Mouse (Mus musculus): ENCODE measurements around the gene Ppil2. TPM values are rescaled to one million over a fixed set of nuclear protein-coding genes. Genes with fewer than 3 reads are reported as not detected.

Ppil2 gene
- polyA plus RNA-seq, 1 experiment from 2014 or later = 82.2 TPM

DNA sequence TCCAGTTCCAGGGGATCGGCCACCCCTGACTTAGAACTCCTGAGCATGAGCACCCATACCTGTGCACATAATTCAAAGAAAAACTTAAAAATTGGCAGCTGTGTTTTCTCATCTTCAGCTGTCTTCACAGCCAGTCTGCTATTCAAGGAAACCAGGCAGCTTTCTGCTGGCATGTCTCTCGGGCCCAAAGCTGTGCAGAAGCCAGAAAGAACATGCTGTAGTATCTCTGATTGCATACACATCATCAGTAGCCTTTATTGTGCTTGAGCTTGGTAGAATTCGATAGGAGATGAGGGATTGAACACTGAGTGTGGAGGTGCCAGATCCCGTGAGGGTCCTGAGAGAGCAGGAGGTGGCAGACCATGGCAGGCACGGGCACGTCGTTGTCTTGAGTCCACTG, 38.1 kb downstream of the Ppil2 start:
- Histone ChIP-seq H3K4me2 (replicated peaks; ENCODE audit: low read depth, low read length) (no peak overlapping the region), H3K9me3 (ENCODE audit: low read length) (no peaks in the 10 kb centered on the region), H3K27me3 (replicated peaks; ENCODE audit: insufficient read depth, low read length) (no peaks in the 10 kb centered on the region), H3K27ac (ENCODE audit: low read length) (no peak overlapping the region), H3K4me1 (ENCODE audit: insufficient read depth, low read depth, low read length) (peaks cover 4% of the 10 kb centered on the region; the same call in 1 of the 2 replicates), H3K36me3 (ENCODE audit: insufficient read depth, low read length) (no peaks in the 10 kb centered on the region), H3K9ac (replicated peaks; ENCODE audit: low read depth) (no peak overlapping the region), H3K4me3 (ENCODE audit: low read depth, low read length) (no peak overlapping the region)
- ATAC-seq = no peak
- 84% methylated on average over 7 of the region's 7 CpGs for WGBS
- DNase-seq (ENCODE audit: low spot score) = no peak
- TF ChIP-seq EP300 (IDR thresholded peaks at IDR 0.05) (no peak), CTCF (IDR thresholded peaks at IDR 0.05) (no peak)

DNA sequence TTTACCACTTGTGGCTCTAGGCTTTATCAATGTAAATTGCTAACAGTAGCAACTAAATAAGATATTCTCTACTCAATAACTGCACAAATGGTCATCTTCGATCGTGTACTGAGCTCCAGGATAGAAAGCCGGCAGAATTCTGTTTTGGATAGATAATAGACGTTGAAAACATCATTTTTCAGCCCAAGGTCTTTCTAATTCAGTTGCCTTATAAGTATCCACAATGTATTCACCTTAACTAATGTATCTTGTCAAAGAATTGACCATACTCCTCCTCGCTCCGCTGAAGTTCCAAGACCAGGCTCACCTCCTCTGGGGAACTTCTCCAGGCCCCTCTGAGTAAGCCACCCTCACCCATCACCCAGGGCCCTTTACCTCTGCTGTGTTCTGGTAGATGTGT, 40.3 kb downstream of the Ppil2 start:
- DNase-seq (ENCODE audit: low spot score) (no peak), ATAC-seq (no peak)
- Histone ChIP-seq H3K27ac (ENCODE audit: low read length) (no peak overlapping the region), H3K4me2 (replicated peaks; ENCODE audit: low read depth, low read length) (peak overlapping the region; percentile 93), H3K36me3 (ENCODE audit: insufficient read depth, low read length) (no peaks in the 10 kb centered on the region), H3K4me3 (ENCODE audit: low read depth, low read length) (peak overlapping the region; percentile 67), H3K27me3 (replicated peaks; ENCODE audit: insufficient read depth, low read length) (no peaks in the 10 kb centered on the region), H3K9me3 (ENCODE audit: low read length) (no peaks in the 10 kb centered on the region), H3K9ac (replicated peaks; ENCODE audit: low read depth) (peak overlapping the region; percentile 44; the same call in 1 of the 2 replicates), H3K4me1 (ENCODE audit: insufficient read depth, low read depth, low read length) (peaks cover 4% of the 10 kb centered on the region; the same call in 1 of the 2 replicates)
- TF ChIP-seq EP300 (IDR thresholded peaks at IDR 0.05) (no peak), CTCF (IDR thresholded peaks at IDR 0.05) (no peak)
- WGBS = 30% methylated on average over 6 of the region's 6 CpGs

DNA sequence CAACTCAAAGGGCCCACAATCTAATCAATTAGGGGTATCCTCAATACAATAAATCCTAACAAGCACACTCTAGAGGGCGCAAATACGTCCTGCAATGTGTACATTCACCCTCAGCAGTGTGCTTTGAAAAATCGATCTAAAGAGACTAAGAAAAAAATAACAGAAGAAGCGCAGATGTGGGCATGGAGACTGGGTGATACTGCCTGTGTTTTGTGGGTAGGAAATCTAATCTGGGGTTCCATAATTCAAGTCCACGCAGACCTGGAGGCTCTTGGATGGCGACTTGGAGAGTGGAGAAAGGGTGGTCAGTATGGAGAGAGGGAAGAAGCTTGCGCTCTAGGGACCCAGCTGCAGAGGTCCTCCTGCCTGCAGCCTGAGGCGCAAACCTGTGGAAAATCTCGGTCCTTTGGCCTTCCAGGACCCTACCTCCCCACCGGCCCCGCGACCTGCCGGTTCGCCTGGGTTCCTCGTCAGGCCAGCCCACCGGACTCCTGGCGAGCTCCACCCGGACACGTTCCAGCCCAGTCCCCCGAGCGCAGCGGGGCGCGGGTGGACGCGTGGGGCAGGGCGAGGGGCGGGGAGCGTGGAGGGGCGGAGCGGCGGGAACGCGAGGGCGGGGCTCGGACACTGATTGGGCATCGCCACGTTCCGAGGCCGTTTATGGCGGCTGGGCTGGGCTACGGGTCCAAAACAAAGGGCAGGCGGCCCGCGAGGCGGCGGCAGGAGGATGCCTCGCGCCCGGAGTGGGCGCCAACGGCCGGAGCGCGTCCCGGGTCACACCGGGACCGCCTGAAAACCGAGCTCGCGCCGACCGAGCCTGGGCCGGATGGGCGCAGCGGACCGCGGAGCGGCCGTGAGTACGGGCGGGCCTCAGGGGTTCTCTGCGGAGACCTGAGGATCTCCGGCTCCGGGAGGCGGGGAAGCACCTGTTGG, 41.3 kb downstream of the Ppil2 start, which contains the start of gene Ypel1:
Gene Ypel1, plus strand, starts transcription at position 186 of the 933 bp plus-strand sequence.
- under 1% methylated on average over 48 of the region's 76 CpGs for WGBS
- no peaks in the 10 kb centered on the region for H3K36me3 ChIP-seq (ENCODE audit: insufficient read depth, low read length)
- TF ChIP-seq EP300 (IDR thresholded peaks at IDR 0.05) (no peak), CTCF (IDR thresholded peaks at IDR 0.05) (peak; percentile 45)
- H3K27me3 ChIP-seq (replicated peaks; ENCODE audit: insufficient read depth, low read length) = no peaks in the 10 kb centered on the region
- peak within 1 kb of the TSS; percentile 93 for H3K4me2 ChIP-seq (replicated peaks; ENCODE audit: low read depth, low read length)
- no peaks in the 10 kb centered on the region for H3K9me3 ChIP-seq (ENCODE audit: low read length)
- peak within 1 kb of the TSS; percentile 62 for H3K27ac ChIP-seq (ENCODE audit: low read length)
- DNase-seq (ENCODE audit: low spot score) (peak; percentile 89), ATAC-seq (peak; percentile 97)
- peaks cover 4% of the 10 kb centered on the region; the same call in 1 of the 2 replicates for H3K4me1 ChIP-seq (ENCODE audit: insufficient read depth, low read depth, low read length)
- H3K4me3 ChIP-seq (ENCODE audit: low read depth, low read length) = peak within 1 kb of the TSS; percentile 67
- H3K9ac ChIP-seq (replicated peaks; ENCODE audit: low read depth) = peak within 1 kb of the TSS; percentile 44

DNA sequence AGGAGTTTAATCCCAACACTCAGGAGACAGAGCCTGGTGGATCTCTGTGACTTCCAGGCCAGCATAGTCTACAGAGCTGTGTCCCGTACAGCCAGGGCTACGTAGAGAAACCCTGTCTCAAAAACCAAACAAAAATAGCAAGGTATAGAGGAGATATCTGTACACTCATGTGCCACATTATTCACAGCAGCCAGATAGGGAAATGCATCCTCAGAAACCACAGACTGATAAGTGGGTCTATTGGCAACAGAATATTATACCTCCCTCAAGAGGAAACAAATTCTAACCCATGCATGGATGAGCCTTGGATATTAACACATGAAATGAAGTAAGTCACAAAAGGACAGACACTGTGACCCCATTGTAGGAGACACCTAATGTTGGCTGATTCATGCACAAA, 43.5 kb downstream of the Ppil2 start:
- Histone ChIP-seq H3K9me3 (ENCODE audit: low read length) (no peaks in the 10 kb centered on the region), H3K4me3 (ENCODE audit: low read depth, low read length) (no peak overlapping the region), H3K27me3 (replicated peaks; ENCODE audit: insufficient read depth, low read length) (no peaks in the 10 kb centered on the region), H3K27ac (ENCODE audit: low read length) (no peak overlapping the region), H3K9ac (replicated peaks; ENCODE audit: low read depth) (no peak overlapping the region), H3K4me2 (replicated peaks; ENCODE audit: low read depth, low read length) (no peak overlapping the region), H3K4me1 (ENCODE audit: insufficient read depth, low read depth, low read length) (peaks cover 4% of the 10 kb centered on the region; the same call in 1 of the 2 replicates), H3K36me3 (ENCODE audit: insufficient read depth, low read length) (no peaks in the 10 kb centered on the region)
- TF ChIP-seq CTCF (IDR thresholded peaks at IDR 0.05) (no peak), EP300 (IDR thresholded peaks at IDR 0.05) (no peak)
- ATAC-seq = no peak
- DNase-seq (ENCODE audit: low spot score) = no peak
- WGBS = 85% methylated on average over 2 of the region's 2 CpGs

DNA sequence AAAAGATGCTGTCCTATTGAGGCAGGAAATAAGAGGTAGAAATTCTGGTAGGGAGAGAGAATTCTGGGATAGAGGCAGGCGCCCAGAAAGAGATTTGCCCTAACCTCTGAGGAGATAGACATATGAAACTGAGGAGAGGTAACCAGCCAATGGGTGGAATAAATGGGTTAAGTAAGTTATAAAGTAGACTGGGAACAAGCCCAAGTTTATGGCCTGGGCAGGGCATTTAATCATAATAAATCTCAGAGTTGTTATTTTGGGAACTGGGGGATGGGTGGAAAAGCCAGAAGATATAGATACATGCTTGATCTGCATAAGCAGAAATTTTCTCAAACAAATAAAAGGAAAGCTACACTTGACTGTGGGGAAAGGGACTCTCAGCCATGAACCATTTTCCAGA, 48.7 kb downstream of the Ppil2 start:
- no peak overlapping the region for H3K9ac ChIP-seq (replicated peaks; ENCODE audit: low read depth)
- no peak overlapping the region for H3K4me2 ChIP-seq (replicated peaks; ENCODE audit: low read depth, low read length)
- WGBS = 58% methylated on average over 1 of the region's 1 CpGs
- H3K4me1 ChIP-seq (ENCODE audit: insufficient read depth, low read depth, low read length) = no peaks in the 10 kb centered on the region
- no peaks in the 10 kb centered on the region for H3K36me3 ChIP-seq (ENCODE audit: insufficient read depth, low read length)
- no peak overlapping the region for H3K27ac ChIP-seq (ENCODE audit: low read length)
- TF ChIP-seq CTCF (IDR thresholded peaks at IDR 0.05) (no peak), EP300 (IDR thresholded peaks at IDR 0.05) (no peak)
- H3K9me3 ChIP-seq (ENCODE audit: low read length) = no peaks in the 10 kb centered on the region
- no peak for DNase-seq (ENCODE audit: low spot score)
- H3K27me3 ChIP-seq (replicated peaks; ENCODE audit: insufficient read depth, low read length) = no peaks in the 10 kb centered on the region
- no peak overlapping the region for H3K4me3 ChIP-seq (ENCODE audit: low read depth, low read length)
- no peak for ATAC-seq

DNA sequence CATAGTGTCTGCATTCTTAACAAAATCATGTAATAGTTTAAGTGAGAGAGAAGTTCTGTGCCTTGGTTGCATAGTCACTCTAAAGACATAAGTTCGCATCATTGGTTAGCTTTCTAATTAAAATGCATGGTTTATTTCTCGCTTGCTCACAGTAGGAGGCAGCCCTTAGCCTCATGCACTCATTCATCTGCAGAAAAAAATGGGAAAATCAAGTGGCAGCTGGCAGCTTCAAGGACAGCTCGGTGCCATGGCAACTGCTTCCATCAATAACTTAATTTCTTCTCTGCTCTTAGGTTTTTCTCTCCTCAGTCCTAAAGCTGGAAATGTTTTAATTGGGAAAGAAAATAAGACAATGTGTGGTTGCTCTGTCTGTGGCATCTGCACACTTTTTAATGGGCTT, 55.5 kb downstream of the Ppil2 start:
- H3K27ac ChIP-seq (ENCODE audit: low read length) = no peak overlapping the region
- H3K4me3 ChIP-seq (ENCODE audit: low read depth, low read length) = no peak overlapping the region
- WGBS = 78% methylated on average over 3 of the region's 3 CpGs
- no peak for TF ChIP-seq CTCF (IDR thresholded peaks at IDR 0.05)
- TF ChIP-seq EP300 (IDR thresholded peaks at IDR 0.05) = no peak
- no peaks in the 10 kb centered on the region for H3K36me3 ChIP-seq (ENCODE audit: insufficient read depth, low read length)
- H3K4me2 ChIP-seq (replicated peaks; ENCODE audit: low read depth, low read length) = no peak overlapping the region
- H3K4me1 ChIP-seq (ENCODE audit: insufficient read depth, low read depth, low read length) = no peaks in the 10 kb centered on the region
- ATAC-seq = no peak
- DNase-seq (ENCODE audit: low spot score) = no peak
- H3K9ac ChIP-seq (replicated peaks; ENCODE audit: low read depth) = no peak overlapping the region
- H3K9me3 ChIP-seq (ENCODE audit: low read length) = no peaks in the 10 kb centered on the region
- H3K27me3 ChIP-seq (replicated peaks; ENCODE audit: insufficient read depth, low read length) = no peaks in the 10 kb centered on the region

All from lung, postnatal 0 days (tissue).